In the genomic region with DNA sequence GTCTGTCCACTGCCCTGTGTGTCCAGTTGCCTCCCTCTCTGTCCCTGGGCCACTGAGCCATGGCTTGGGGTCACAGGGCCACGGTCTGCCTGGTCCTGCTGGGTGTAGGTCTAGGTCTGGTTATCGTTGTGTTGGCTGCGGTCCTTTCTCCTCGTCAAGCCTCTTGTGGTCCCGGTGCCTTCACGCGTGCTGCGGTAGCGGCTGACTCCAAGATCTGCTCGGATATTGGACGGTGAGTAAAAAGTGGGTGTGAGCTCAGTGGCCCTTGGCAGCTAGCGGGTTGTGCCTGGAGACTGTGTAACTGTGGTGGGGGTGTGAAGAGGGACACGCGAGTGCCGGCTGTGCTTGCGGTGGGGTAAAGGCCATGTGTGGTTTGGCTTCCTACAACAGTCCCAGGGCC, we compare ENCODE assay signal across 9 mouse cellular contexts. TPM values are rescaled to one million over a fixed set of nuclear protein-coding genes. Genes with fewer than 3 reads are reported as not detected.
DNase-seq lines count a peak whose midpoint lies in the region; ATAC-seq and TF ChIP-seq lines count a peak whose summit lies in the region.
"Had no signal": no experiment of that assay in that cellular context is flagged by ENCODE, and none has a peak within 500 bp of the region (broad histone marks: within the 10 kb centered on the region; RNA-seq: fewer than 3 reads in every experiment).

No protein-coding gene starts in this region.

- ATAC-seq in neural tube, embryonic 12.5 days (ENCODE audit: low FRiP score, low read depth): no peak
- ATAC-seq in neural tube, embryonic 15.5 days (ENCODE audit: low FRiP score): no peak
- ATAC-seq in kidney, embryonic 14.5 days (ENCODE audit: low FRiP score, low TSS enrichment): peak; percentile 9; the same call in 1 of the 2 replicates
- peak; percentile 19 for ATAC-seq in megakaryocyte, adult 5-6 weeks (ENCODE audit: poor library complexity, severe bottlenecking)
- ATAC-seq in cerebellum, adult (ENCODE audit: insufficient number of reproducible peaks, low FRiP score, low TSS enrichment): no peak

- TF ChIP-seq CTCF in heart, adult 2 months (IDR thresholded peaks at IDR 0.05): no peak

- no peaks in the 10 kb centered on the region for H3K9me3 ChIP-seq in neural tube, embryonic 12.5 days
- no peaks in the 10 kb centered on the region for H3K9me3 ChIP-seq in neural tube, embryonic 15.5 days (replicated peaks)
- H3K9me3 ChIP-seq in kidney, embryonic 14.5 days (ENCODE audit: control insufficient read depth, low read length): no peaks in the 10 kb centered on the region

- intact Hi-C loops in heart, adult 2 months (cut with DNase I): loop anchor here (5.0 kb wide), 1 partner anchor 363 kb away; a partner anchor contains a TSS

- H3K4me3 ChIP-seq in neural tube, embryonic 12.5 days: no peak overlapping the region
- H3K4me3 ChIP-seq in neural tube, embryonic 15.5 days (replicated peaks): no peak overlapping the region
- peak overlapping the region; percentile 35 for H3K4me3 ChIP-seq in heart, adult 2 months
- H3K4me3 ChIP-seq in kidney, embryonic 14.5 days (ENCODE audit: low read length): peak overlapping the region; percentile 22

- H3K4me1 ChIP-seq in neural tube, embryonic 12.5 days: 0 out of 2 replicates have a peak, but pooled peaks cover 2% of the 10 kb centered on the region
- peaks cover 19% of the 10 kb centered on the region for H3K4me1 ChIP-seq in neural tube, embryonic 15.5 days
- H3K4me1 ChIP-seq in heart, adult 2 months (ENCODE audit: control insufficient read depth, insufficient read depth, low read length): peaks cover 33% of the 10 kb centered on the region
- H3K4me1 ChIP-seq in kidney, embryonic 14.5 days (ENCODE audit: control insufficient read depth, insufficient read depth, low read length): peaks cover 28% of the 10 kb centered on the region

- H3K27me3 ChIP-seq in neural tube, embryonic 12.5 days (replicated peaks): no peaks in the 10 kb centered on the region
- 0 out of 2 replicates have a peak, but pooled peaks cover 4% of the 10 kb centered on the region for H3K27me3 ChIP-seq in neural tube, embryonic 15.5 days (replicated peaks)
- H3K27me3 ChIP-seq in heart, adult 2 months (ENCODE audit: control insufficient read depth, insufficient read depth, low read length): no peaks in the 10 kb centered on the region
- no peaks in the 10 kb centered on the region for H3K27me3 ChIP-seq in kidney, embryonic 14.5 days (ENCODE audit: control insufficient read depth, insufficient read depth, low read length)

- 89% methylated on average over 16 of the region's 16 CpGs for WGBS in neural tube, embryonic 12.5 days
- 86% methylated on average over 16 of the region's 16 CpGs for WGBS in neural tube, embryonic 15.5 days
- 29% methylated on average over 16 of the region's 16 CpGs for WGBS in heart, adult 2 months
- WGBS in kidney, embryonic 14.5 days: 39% methylated on average over 16 of the region's 16 CpGs

- peak; percentile 54 to 61 for DNase-seq in heart, adult 2 months
- no peak for DNase-seq in cerebellum, postnatal 14 days
- no peak for DNase-seq in cerebellum, postnatal 25 days

- TF ChIP-seq EP300 in heart, adult 2 months (IDR thresholded peaks at IDR 0.05; ENCODE audit: insufficient read depth, low read depth, low read length): 0 out of 2 replicates have a peak, but pooled peaks have one; percentile 8

- H3K79me2 ChIP-seq in heart, adult 2 months (replicated peaks; ENCODE audit: control insufficient read depth, insufficient read depth, low read length): no peaks in the 10 kb centered on the region

- no peak overlapping the region for H3K27ac ChIP-seq in neural tube, embryonic 12.5 days
- H3K27ac ChIP-seq in neural tube, embryonic 15.5 days (replicated peaks): no peak overlapping the region
- peak overlapping the region; percentile 72 for H3K27ac ChIP-seq in heart, adult 2 months
- peak overlapping the region; percentile 93 for H3K27ac ChIP-seq in kidney, embryonic 14.5 days (ENCODE audit: low read depth, low read length)
- H3K27ac ChIP-seq: macrophage had no signal

- TF ChIP-seq POLR2A in heart, adult 2 months (IDR thresholded peaks at IDR 0.05; ENCODE audit: insufficient read depth, low read depth, low read length): peak; percentile 46; the same call in 1 of the 2 replicates

- 0 out of 2 replicates have a peak overlapping the region, but pooled peaks have one; percentile 13 for H3K9ac ChIP-seq in neural tube, embryonic 12.5 days
- H3K9ac ChIP-seq in neural tube, embryonic 15.5 days (replicated peaks): no peak overlapping the region
- H3K9ac ChIP-seq in heart, adult 2 months (ENCODE audit: low read depth, low read length): peak overlapping the region; percentile 51
- H3K9ac ChIP-seq in kidney, embryonic 14.5 days (ENCODE audit: low read depth, low read length): peak overlapping the region; percentile 51; the same call in 1 of the 2 replicates

- H3K36me3 ChIP-seq in neural tube, embryonic 12.5 days: no peaks in the 10 kb centered on the region
- no peaks in the 10 kb centered on the region for H3K36me3 ChIP-seq in neural tube, embryonic 15.5 days
- no peaks in the 10 kb centered on the region for H3K36me3 ChIP-seq in heart, adult 2 months (ENCODE audit: control insufficient read depth, insufficient read depth, low read length)
- H3K36me3 ChIP-seq in kidney, embryonic 14.5 days (ENCODE audit: control insufficient read depth, insufficient read depth, low read length): no peaks in the 10 kb centered on the region

- no peak overlapping the region for H3K4me2 ChIP-seq in neural tube, embryonic 12.5 days (replicated peaks)
- no peak overlapping the region for H3K4me2 ChIP-seq in neural tube, embryonic 15.5 days
- H3K4me2 ChIP-seq in kidney, embryonic 14.5 days (replicated peaks; ENCODE audit: low read depth, low read length): peak overlapping the region; percentile 38

RNA-seq across cellular contexts. Expression of a gene that starts 0.5 kb away (rescaled TPM):
- polyA plus RNA-seq in neural tube, embryonic 12.5 days (2016; fragmentation: Nextera tagmentation; extraction: Ambion mirVana): 1.1 and 1.6 TPM in 2 replicates
- 2.2 and 4.8 TPM in 2 replicates for polyA plus RNA-seq in neural tube, embryonic 15.5 days (2015; fragmentation: Nextera tagmentation; extraction: Ambion mirVana)
- 1 to 10 TPM; 3.8 to 7.9 TPM for total RNA-seq in heart, adult 2 months (2021)
- 41.9 TPM in 2 replicates for polyA plus RNA-seq in heart, adult 2 months (2012; rRNA removed)
- polyA plus RNA-seq in kidney, embryonic 14.5 days (2014; fragmentation: Nextera tagmentation; extraction: Ambion mirVana): 3.9 and 4.7 TPM in 2 replicates
- 2.0 and 2.8 TPM in 2 replicates for total RNA-seq in megakaryocyte, adult 5-6 weeks (2015)
- 2.7 and 16.8 TPM in 2 replicates for total RNA-seq in megakaryocyte, adult 5-6 weeks (2017)

RNA-seq across cellular contexts. Expression of a gene that starts 28.2 kb away (rescaled TPM):
- 1.3 and 1.8 TPM in 2 replicates for polyA plus RNA-seq in neural tube, embryonic 12.5 days (2016; fragmentation: Nextera tagmentation; extraction: Ambion mirVana)
- polyA plus RNA-seq in neural tube, embryonic 15.5 days (2015; fragmentation: Nextera tagmentation; extraction: Ambion mirVana): 1.3 and 2.0 TPM in 2 replicates
- under 1 TPM in 1 of 2 experiments, not detected in 1; 0.31 TPM for total RNA-seq in heart, adult 2 months (2021)
- polyA plus RNA-seq in heart, adult 2 months (2012; rRNA removed): 0.35 TPM in 1 of 2 replicates, not detected in the other
- 29.1 and 57.6 TPM in 2 replicates for polyA plus RNA-seq in kidney, embryonic 14.5 days (2014; fragmentation: Nextera tagmentation; extraction: Ambion mirVana)
- 3.2 TPM in 2 replicates for total RNA-seq in megakaryocyte, adult 5-6 weeks (2015)
- total RNA-seq in megakaryocyte, adult 5-6 weeks (2017): 4.9 and 10.0 TPM in 2 replicates
- polyA plus RNA-seq: macrophage had no signal

RNA-seq across cellular contexts. Expression of a gene that starts 29.5 kb away (rescaled TPM):
- 11.8 and 16.7 TPM in 2 replicates for polyA plus RNA-seq in neural tube, embryonic 12.5 days (2016; fragmentation: Nextera tagmentation; extraction: Ambion mirVana)
- polyA plus RNA-seq in neural tube, embryonic 15.5 days (2015; fragmentation: Nextera tagmentation; extraction: Ambion mirVana): 33.0 and 36.3 TPM in 2 replicates
- total RNA-seq in heart, adult 2 months (2021): under 1 TPM; 0.66 to 0.84 TPM
- 1.00 and 1.3 TPM in 2 replicates for polyA plus RNA-seq in heart, adult 2 months (2012; rRNA removed)
- polyA plus RNA-seq in kidney, embryonic 14.5 days (2014; fragmentation: Nextera tagmentation; extraction: Ambion mirVana): 2.1 and 2.9 TPM in 2 replicates
- total RNA-seq in megakaryocyte, adult 5-6 weeks (2015): 0.58 and 0.71 TPM in 2 replicates
- total RNA-seq in megakaryocyte, adult 5-6 weeks (2017): 0.22 and 0.57 TPM in 2 replicates
- polyA plus RNA-seq: macrophage had no signal

RNA-seq across cellular contexts. Expression of a gene that starts 54.2 kb away (rescaled TPM):
- polyA plus RNA-seq in neural tube, embryonic 12.5 days (2016; fragmentation: Nextera tagmentation; extraction: Ambion mirVana): 3.2 and 3.6 TPM in 2 replicates
- polyA plus RNA-seq in neural tube, embryonic 15.5 days (2015; fragmentation: Nextera tagmentation; extraction: Ambion mirVana): 16.0 and 16.9 TPM in 2 replicates
- total RNA-seq in heart, adult 2 months (2021): 1 to 10 TPM; 1.3 to 1.8 TPM
- polyA plus RNA-seq in heart, adult 2 months (2012; rRNA removed): 4.3 TPM in 2 replicates
- polyA plus RNA-seq in kidney, embryonic 14.5 days (2014; fragmentation: Nextera tagmentation; extraction: Ambion mirVana): 4.2 and 9.2 TPM in 2 replicates
- total RNA-seq in megakaryocyte, adult 5-6 weeks (2015): 0.16 and 0.48 TPM in 2 replicates
- total RNA-seq in megakaryocyte, adult 5-6 weeks (2017): 0.33 and 0.49 TPM in 2 replicates

Comparison
In these comparisons a context has a peak if more than half of its experiments do, and no peak if none do; other contexts are left out.
1. ATAC-seq: peak in kidney, embryonic 14.5 days (single experiment) and megakaryocyte, adult 5-6 weeks (single experiment); none in neural tube, embryonic 12.5 days (single experiment), neural tube, embryonic 15.5 days (single experiment) and cerebellum, adult (single experiment).
2. H3K27ac ChIP-seq: peak in heart, adult 2 months (single experiment) and kidney, embryonic 14.5 days (single experiment); none in neural tube, embryonic 12.5 days (single experiment) and neural tube, embryonic 15.5 days (single experiment).
3. H3K4me3 ChIP-seq: peak in heart, adult 2 months (single experiment) and kidney, embryonic 14.5 days (single experiment); none in neural tube, embryonic 12.5 days (single experiment) and neural tube, embryonic 15.5 days (single experiment).
4. DNase-seq: peak in heart, adult 2 months (2 of 2); none in cerebellum, postnatal 14 days (0 of 2) and cerebellum, postnatal 25 days (0 of 2).
5. RNA of a gene that starts 28.2 kb away (polyA plus RNA-seq): 29.1 to 57.6 TPM in kidney, embryonic 14.5 days; 1.3 to 1.8 TPM in neural tube, embryonic 12.5 days, 1.3 to 2.0 TPM in neural tube, embryonic 15.5 days and 0.35 TPM in heart, adult 2 months; every median in the first group is over 10 times any median in the second.